Mouse (Mus musculus): ENCODE data around the gene Rufy2. TPM values are rescaled to one million over a fixed set of nuclear protein-coding genes. Genes with fewer than 3 reads are reported as not detected.

Rufy2 gene
- polyA plus RNA-seq (2015; fragmentation: Illumina TruSeq; extraction: RNeasy Lipid Tissue Mini Kit (QIAGEN cat#74804); ENCODE audit: low read depth, low replicate concordance) = 64.2 TPM

GRCm38 (mm10) chr10:62980039-62980954 lies at the start of gene Rufy2:
Gene Rufy2, plus strand, starts transcription at chr10:62980223.

GRCm38 (mm10) chr10:62946738-62947471 lies 33.1 kb upstream of the Rufy2 start, which contains the start of gene Dna2:
Gene Dna2, plus strand, starts transcription at chr10:62947026.

DNA sequence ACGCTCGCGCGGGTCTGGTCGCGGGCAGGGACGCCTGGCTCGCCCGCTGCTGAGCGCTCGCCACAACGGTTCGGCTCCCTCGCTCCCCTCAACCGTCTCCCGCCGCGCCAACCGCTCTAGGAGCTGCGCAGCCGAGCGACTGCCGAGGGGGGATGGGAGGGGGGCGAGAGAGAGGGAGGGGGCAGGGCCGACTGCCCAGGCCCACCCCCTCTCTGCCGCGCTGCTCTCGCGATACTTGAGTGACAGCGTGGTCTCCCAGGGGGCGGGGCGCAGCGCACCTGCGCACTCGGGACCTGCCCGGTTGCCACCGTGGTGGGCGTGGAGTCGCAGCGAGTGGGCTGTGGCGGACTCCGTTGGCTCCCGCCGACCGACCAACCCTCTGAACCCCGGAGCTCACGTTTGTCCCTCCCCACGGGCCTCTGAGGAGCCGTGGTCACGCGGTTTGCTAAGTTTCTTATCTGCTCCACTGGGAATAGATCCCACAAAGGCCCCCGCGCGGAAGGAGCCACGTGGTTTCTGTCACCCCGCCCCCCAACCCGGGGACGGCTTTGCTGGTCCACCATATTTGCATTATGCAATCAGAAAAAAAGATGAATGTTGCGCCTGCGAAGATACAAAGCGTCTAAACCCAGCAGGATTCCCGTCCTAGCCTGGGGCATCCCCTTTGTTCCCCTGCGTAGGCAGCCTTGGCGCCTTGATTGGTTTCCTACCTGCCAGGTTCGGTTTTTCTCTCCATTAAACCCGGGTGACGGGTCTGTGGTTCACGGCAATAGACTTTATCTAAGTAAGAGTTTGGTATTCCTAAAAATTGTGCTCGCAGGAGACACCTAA lies 43.9 kb downstream of the Rufy2 start, which contains the start of the genes Hnrnph3 and Pbld2:
Gene Hnrnph3, minus strand, starts transcription at position 469 of the 831 bp plus-strand sequence.
Gene Pbld2, plus strand, starts transcription at position 567 of the 831 bp plus-strand sequence.

GRCm38 (mm10) chr10:63059862-63060261 lies 79.8 kb downstream of the Rufy2 start, which contains the start of gene Pbld1:
Gene Pbld1, plus strand, starts transcription at chr10:63060162.

Other genes starting within 250 kb of the Rufy2 start
- 36.1 TPM for gene Ccar1, start 187.9 kb upstream of the Rufy2 start, polyA plus RNA-seq (2015; fragmentation: Illumina TruSeq; extraction: RNeasy Lipid Tissue Mini Kit (QIAGEN cat#74804); ENCODE audit: low read depth, low replicate concordance)
- 4.6 TPM for gene Tet1, start 71.2 kb upstream of the Rufy2 start, polyA plus RNA-seq (2015; fragmentation: Illumina TruSeq; extraction: RNeasy Lipid Tissue Mini Kit (QIAGEN cat#74804); ENCODE audit: low read depth, low replicate concordance)
- gene Slc25a16, start 59.6 kb upstream of the Rufy2 start, polyA plus RNA-seq (2015; fragmentation: Illumina TruSeq; extraction: RNeasy Lipid Tissue Mini Kit (QIAGEN cat#74804); ENCODE audit: low read depth, low replicate concordance) = 32.6 TPM
- gene Dna2, start 33.2 kb upstream of the Rufy2 start, polyA plus RNA-seq (2015; fragmentation: Illumina TruSeq; extraction: RNeasy Lipid Tissue Mini Kit (QIAGEN cat#74804); ENCODE audit: low read depth, low replicate concordance) = 2.0 TPM
- 52.7 TPM for gene Hnrnph3, start 44.0 kb downstream of the Rufy2 start, polyA plus RNA-seq (2015; fragmentation: Illumina TruSeq; extraction: RNeasy Lipid Tissue Mini Kit (QIAGEN cat#74804); ENCODE audit: low read depth, low replicate concordance)
- gene Pbld2, start 44.1 kb downstream of the Rufy2 start, polyA plus RNA-seq (2015; fragmentation: Illumina TruSeq; extraction: RNeasy Lipid Tissue Mini Kit (QIAGEN cat#74804); ENCODE audit: low read depth, low replicate concordance) = 2.4 TPM
- 0.83 TPM for gene Pbld1, start 79.9 kb downstream of the Rufy2 start, polyA plus RNA-seq (2015; fragmentation: Illumina TruSeq; extraction: RNeasy Lipid Tissue Mini Kit (QIAGEN cat#74804); ENCODE audit: low read depth, low replicate concordance)
- gene Atoh7, start 119.4 kb downstream of the Rufy2 start, polyA plus RNA-seq (2015; fragmentation: Illumina TruSeq; extraction: RNeasy Lipid Tissue Mini Kit (QIAGEN cat#74804); ENCODE audit: low read depth, low replicate concordance) = 3.4 TPM
- 1.1 TPM for gene Mypn, start 223.7 kb downstream of the Rufy2 start, polyA plus RNA-seq (2015; fragmentation: Illumina TruSeq; extraction: RNeasy Lipid Tissue Mini Kit (QIAGEN cat#74804); ENCODE audit: low read depth, low replicate concordance)